Mouse (Mus musculus): Measurements from ENCODE around the gene Ppp1cc.
A peak's percentile ranks its signal among the peaks of the same experiment; 100 is the strongest.
"Not testable (repeated sequence)": the region's sequence is repeated elsewhere in the genome, so short reads cannot be mapped to it uniquely, and the experiment has no call there.

Ppp1cc gene

DNA sequence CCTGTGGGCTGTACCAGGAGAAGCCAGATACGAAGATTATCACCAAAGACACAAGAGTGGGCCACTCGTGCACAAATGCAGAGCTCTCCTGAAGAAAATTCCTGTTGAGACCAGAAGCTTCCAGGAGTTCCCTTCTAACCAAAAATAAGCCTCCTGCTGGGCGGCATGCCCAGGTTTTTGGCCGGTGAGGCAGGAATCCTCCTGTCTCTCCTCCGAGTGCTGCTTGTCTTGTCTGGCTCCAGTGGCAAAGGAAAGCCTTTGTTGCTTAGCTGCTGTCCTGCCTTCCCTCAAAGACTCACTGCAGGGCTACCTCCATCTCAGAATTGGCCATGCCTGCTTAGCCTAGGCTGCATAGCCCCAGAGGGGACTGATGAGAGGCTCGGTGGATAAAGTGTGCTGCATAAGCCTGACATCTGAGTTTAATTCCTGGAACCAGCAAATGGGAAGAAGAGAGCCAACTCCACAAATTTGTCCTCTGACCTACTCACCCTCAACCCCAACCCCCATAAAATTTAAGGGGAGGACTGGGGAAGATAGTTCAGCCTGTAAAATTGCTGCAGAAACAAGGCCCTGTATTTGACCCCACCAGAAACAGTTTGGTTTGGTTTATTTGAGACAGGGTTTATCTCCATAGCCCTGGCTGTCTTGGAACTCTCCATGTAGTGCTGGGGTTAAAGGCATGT, 7.3 kb downstream of the Ppp1cc start:
- DNase-seq (ENCODE audit: low spot score) = no peak

DNA sequence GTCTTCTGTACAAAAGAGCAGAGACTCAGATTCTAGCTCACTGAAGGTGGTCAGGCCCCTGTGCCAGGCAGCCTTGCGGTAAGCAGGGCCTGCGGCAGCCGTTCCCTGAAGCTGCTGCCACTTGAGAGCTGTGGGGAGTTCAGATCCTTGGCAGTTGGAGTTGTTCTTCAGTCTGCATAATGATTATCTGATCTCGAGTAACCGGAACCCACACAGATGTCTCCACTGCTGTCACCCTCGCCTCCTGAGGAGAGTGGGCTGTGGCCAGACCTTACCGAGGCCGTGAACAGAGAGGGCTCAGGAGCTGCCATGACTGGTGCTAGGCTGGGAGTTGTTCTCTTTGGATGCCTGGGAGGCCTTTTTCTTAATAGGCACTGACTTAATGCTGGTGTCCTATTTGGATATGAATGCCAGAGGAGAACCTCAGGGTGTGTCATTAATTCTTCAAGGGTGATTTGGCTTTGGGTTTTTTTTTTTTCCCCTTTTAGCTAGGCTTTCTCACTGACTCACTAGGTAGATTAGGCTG, 8.6 kb downstream of the Ppp1cc start:
- DNase-seq (ENCODE audit: low spot score) = no peak

DNA sequence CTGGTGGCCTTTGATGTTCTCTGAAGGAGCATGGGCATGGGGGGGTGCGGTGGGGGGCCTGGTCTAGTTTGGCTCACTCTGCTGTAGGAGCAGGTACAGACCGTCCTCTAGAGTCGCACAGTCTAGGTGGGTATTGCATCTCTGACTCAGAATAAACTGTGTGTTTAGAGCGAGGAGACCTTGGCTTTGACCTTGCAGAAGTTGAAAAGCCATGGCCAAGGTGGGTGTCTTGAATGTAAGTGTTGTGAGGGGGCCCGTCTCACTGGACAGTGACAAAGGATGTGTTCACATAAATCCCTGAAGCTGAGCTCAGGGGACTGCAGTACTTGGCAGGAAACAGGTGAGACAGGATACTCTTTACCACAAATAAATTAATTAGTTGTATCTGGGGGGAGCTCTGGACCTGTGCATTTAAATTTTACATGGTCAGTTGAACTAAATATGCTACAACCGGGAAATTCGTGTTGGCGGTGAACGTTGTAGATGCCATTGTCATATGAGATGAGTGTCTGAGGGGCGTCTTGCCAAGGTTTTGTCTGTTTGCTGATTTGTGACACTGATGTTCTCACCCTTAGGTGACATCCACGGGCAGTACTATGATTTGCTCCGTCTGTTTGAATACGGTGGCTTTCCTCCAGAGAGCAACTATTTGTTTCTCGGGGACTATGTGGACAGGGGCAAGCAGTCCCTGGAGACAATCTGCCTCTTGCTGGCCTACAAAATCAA, 10.4 kb downstream of the Ppp1cc start:
- DNase-seq (ENCODE audit: low spot score) = no peak

DNA sequence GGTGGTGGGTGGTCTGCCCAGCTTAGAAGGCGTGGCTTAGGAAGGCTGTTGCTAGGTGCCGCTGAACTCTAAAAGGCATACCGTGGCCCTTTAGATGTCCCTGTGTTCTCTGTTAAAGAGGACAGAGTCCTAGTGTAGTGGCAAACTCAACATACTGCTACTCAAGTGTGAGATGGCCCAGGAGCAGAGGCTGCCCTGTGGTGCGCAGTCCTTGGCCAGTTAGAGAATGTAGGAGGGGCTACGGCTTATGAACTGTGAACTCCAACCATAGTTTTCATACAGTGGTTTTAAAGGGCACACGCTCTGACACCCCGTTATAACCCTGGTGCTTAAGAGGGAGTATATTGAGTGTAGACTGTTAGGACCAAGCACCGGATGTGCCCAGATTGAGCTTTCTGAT, 13.0 kb downstream of the Ppp1cc start:
- DNase-seq (ENCODE audit: low spot score) = no peak

DNA sequence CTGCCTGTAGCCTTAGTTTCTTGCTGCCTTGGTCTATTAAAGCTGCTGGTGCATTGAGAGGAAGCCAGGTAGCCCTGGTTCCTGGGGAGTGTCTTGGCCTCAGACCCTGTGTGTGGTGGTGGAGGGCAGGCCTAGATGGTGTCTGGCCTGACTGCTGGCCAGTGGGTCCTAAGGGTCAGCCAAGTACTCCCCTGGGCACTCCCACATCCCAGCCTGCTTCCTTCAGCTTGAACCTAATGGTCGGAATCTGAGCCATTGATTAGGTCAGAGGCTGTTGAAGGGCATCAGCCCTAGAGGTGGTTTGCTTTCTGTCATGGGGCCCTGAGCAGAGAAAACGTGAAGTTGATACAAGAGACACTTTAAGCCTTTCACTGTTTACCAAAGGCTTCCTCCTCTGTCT, 17.3 kb downstream of the Ppp1cc start:
- DNase-seq (ENCODE audit: low spot score) = no peak

DNA sequence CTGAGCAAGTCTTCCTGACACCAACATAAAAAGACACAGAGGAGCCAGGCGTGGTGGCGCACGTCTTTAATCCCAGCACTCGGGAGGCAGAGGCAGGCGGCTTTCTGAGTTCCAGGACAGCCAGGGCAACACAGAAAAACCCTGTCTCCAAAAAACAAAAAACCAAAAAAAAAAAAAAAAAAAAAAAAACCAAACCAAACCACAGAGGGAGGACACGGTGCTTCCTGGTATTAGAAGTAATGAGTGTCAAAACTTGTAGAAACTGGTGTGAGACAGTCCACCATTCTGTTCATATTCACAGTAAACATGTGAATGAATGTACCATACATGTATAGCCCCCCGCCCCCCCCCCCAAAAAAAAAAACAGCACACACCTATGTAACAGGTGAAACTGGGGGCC, 17.9 kb downstream of the Ppp1cc start:
- DNase-seq (ENCODE audit: low spot score) = no peak

DNA sequence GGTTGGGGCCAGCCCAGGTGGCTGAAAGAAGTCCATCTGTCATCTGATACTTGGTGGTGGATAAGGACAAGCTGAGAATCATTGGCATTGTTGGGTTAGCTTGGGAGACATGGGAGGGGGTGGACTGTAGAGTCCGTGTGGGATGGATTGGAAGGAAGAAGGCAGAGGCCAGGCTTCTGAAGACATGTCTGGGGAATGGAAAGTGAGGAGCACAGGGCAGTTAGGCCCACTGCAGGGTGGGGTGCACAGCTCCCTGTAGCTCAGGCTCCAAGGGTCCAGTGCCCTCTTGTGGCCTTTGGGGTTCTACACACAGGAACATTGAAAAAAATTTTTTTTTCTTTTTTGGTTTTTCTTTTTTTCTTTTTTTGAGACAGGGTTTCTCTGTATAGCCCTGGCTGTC, 18.3 kb downstream of the Ppp1cc start:
- peak; percentile 40 for DNase-seq (ENCODE audit: low spot score)

DNA sequence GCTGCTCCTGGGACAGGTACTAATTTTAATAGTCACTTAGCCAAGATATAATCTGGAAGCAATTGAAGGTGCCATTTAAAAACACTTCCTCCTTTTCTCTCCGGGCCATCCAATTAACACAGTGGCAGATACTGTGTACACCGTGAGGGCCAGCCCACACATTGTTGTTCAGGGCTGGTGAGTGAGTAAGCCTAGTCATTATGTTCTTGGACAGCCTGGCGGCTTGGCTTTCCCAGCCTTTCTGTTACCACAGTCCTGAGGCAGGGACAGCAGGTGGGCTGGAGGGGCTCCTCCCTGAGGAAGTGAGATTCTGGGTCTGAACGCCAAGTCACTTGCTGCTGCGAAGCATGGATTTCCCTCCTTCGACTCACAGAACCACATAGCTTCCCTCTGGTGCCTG, 21.6 kb downstream of the Ppp1cc start:
- DNase-seq (ENCODE audit: low spot score) = no peak

DNA sequence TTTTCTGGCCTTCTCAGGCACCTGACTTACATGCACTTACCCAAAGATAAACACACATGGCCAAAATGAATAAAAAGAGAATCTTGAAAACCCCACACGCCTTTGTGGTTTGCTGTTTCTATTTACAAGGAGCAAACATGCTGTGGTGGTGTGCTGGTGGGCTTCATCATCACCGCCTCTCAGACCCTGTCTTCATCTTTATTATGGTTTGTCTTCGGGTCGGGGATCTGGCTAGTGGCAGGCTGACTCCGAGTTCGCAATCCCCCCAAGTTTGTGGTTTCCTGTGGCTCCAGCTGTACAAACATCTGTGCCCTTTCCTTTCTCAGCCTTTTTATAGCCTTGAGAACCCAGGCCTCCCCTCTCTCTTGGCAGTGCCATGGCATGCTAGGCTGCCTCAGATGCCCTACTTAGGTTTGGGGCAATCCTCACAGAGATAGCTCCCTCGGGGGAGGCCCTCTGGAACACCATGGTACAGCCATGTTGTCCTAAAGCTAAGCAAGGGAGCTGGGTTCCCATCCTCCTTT, 26.3 kb downstream of the Ppp1cc start:
- DNase-seq (ENCODE audit: low spot score) = no peak

DNA sequence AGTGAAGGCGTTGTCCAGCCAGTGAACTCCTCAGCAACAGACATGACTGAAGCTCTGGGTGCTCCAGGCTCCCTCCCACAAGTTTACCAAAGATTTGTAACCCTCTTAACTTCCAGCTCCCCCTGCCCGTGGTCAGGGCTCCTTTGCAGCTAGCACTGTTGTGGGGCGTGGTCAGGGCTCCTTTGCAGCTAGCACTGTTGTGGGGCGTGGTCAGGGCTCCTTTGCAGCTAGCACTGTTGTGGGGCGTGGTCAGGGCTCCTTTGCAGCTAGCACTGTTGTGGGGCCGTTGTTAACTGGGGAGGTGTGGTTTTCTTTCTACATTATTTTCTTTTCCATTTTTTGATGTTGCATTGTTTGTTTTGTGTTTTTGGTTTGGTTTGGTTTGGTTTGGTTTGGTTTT, 26.8 kb downstream of the Ppp1cc start:
- DNase-seq (ENCODE audit: low spot score) = not testable (repeated sequence)

DNA sequence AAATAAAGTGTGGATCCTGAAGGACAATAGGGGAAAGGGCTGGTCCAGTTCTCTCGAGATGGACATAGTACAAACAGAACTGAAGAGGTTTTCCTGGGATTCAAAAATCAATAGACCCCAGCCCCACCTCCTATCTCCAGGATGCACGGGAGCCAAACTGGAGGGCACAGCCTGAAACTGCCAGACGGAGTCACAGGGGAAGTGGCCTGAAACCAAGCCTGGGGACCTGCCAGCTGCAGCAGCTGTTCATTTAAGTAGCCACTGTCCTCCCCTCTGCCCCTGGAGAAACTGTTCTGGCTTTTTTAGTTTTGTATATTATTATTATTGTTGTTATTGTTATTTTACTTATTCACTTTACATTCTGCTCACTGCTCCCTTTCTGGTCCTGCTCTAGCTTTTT, 31.0 kb downstream of the Ppp1cc start:
- DNase-seq (ENCODE audit: low spot score) = no peak

DNA sequence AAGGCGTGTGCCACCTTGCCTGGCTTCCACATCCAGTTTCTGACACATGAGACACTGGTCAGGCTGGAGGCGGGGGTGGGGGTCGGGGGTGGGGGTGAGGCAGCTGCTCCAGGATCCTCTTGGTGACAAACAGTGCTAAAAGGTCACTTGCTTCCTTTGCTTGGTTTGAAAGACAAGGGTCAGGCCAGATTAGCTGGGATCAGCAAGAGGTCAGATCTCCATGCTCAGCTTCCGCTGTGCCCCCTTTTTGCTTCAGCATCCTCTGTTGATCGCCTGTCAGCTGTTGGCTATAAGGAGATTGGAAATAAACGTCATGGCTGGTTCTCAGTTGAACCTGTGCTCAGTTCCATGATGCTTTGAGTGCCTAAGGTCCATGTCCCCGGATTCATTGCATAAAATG, 32.4 kb downstream of the Ppp1cc start:
- no peak for DNase-seq (ENCODE audit: low spot score)

DNA sequence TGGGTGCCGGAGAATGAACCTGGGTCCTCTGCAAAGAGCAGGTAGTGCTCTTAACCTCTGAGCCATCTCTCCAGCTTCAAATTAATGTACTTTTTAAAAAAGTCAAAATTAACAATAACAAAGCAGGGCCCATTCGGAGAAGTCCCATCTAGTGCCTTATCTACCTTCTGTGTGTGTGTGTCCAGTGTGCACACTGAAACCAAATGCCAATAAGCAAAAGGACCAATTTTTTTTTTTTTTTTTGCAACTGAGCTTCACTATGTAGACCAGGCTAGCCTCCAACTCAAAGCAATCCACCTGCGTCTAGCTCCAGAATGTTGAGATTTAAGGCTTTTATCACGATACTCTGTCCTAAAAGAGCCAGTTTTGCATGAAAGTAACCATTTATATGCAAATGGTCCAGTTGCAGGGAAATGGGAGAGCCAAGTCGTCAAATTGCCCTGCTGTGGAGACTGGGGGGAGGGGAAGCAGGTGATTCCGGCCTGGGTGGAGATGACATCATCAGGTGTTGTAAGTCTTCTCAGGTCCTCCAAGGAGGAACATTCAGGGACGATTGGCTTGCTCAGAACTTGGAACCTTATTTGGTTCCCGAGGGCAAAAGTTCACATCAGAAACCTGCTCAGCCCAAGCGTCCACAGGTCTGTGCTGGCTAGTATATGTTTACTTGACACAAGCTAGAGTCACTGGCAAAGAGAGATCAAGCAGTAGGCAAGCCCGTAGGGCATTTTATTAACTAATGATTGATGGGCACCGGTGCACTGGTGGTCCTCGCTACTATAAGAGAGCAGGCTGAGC, 33.4 kb downstream of the Ppp1cc start:
- no peak for DNase-seq (ENCODE audit: low spot score)

DNA sequence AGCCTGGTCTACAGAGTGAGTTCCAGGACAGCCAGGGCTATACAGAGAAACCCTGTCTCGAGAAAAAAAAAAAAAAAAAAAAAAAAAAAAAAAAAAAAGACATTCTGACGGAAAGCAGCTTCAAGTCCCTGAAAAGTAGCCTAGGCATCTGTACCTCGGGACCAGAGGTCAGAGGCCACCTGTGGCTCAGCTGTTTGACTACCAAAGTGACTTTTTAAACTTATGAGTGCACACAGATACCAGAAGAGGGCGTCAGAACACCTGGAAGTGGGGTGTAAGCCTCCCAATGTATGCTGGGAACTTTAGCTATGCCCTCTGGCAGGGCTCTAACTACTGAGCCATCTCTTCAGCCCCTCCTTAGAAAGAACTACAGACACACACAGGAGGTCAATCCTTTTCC, 34.3 kb downstream of the Ppp1cc start:
- DNase-seq (ENCODE audit: low spot score) = no peak

DNA sequence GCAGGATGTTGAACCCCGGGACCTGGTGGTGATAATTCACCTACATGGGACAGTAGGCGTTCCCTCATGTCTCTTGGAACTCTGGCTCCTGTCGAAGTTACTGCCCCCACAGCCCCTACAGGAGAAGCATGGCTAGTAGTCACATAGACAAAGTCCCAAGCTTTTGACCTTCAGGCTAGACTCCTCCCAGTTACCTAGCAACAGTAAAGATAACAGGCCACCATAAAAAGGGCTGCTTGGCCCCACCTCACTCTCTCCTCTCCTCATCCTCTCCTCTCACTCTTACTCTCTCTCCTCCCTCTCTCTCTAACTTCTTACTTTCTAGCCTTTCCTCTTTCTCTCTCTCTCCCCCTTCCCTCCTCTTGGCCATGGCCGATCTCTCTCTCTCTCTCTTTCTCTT, 42.8 kb downstream of the Ppp1cc start:
- DNase-seq (ENCODE audit: low spot score) = no peak

DNA sequence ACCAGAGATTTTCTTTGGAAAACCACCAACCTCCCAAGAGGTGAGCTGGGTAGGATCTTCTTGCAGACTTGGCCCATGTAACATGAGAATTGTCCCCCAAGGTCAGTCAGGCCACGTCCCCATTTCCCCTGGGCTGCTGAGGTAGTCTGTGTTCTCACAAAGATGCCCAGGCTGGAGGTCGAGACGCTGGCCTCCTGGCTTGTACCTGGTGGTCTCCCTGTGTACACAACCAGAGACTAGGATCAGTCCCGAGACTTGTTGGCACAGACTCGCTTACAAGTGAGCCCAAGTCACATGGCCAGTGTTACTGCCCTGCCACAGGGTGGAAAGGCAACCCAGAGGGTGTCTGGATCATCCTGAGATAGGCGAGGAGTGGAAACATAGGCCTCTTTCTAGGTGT, 43.8 kb downstream of the Ppp1cc start:
- no peak for DNase-seq (ENCODE audit: low spot score)

DNA sequence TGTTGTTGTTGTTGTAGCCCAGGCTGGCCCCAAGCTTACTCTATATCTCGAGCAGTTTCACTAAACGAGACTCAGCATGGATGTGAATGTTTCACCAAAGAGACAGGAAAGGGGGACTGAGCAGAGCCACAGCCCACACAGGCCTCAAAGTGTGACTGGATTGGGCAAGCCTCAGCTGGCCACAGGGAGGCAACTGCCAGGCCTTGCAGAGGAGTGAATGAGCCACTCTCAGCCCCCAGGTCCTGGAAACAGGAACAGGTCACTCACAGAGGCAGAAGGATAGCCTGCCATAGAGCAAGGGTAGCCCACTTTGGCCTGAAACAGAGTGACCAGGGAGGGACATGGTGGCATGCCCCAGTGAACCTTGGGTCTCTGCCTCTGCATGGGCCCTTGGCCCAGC, 46.1 kb downstream of the Ppp1cc start:
- no peak for DNase-seq (ENCODE audit: low spot score)

DNA sequence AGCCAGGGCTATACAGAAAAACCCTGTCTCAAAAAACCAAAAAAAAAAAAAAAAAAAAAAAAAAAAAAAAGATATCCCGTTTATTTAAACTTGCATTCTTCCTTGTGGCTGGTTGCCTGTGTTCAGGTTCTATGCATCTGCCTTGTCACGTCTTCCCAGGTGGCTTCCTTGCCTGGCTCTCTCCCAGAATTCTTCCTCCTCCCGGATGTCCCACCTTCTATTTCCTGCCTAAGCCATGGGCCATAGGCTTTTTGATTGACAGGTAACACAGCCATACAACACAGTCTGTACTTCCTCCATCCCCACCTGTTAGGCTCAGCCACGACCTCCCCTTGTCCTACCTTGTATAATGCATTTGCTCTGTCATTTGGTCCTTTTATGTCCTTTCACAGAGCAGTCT, 48.4 kb downstream of the Ppp1cc start, which contains the start of gene Hvcn1:
Gene Hvcn1 (plus strand): TSS at position 330 of the 400 bp plus-strand sequence.
- no peak for DNase-seq (ENCODE audit: low spot score)

DNA sequence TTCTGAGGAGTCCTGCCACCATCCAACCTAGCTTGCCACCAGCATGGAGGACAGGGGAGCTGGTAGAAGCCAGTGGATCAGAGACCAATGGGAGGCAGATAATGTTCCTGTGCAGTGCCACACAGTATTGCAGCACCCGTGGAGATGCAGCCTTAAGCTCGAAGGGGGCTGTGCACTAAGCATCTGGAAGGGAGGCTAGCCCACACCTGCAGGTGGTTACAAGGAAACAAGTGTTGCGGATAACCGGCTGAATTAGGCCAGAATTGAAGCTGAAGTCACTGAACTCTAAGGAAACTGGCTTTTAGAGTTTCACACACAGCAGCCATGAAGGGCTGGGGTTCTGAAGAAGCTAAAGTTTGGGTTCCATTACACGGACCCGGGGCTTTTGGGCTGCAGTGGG, 50.8 kb downstream of the Ppp1cc start:
- no peak for DNase-seq (ENCODE audit: low spot score)

DNA sequence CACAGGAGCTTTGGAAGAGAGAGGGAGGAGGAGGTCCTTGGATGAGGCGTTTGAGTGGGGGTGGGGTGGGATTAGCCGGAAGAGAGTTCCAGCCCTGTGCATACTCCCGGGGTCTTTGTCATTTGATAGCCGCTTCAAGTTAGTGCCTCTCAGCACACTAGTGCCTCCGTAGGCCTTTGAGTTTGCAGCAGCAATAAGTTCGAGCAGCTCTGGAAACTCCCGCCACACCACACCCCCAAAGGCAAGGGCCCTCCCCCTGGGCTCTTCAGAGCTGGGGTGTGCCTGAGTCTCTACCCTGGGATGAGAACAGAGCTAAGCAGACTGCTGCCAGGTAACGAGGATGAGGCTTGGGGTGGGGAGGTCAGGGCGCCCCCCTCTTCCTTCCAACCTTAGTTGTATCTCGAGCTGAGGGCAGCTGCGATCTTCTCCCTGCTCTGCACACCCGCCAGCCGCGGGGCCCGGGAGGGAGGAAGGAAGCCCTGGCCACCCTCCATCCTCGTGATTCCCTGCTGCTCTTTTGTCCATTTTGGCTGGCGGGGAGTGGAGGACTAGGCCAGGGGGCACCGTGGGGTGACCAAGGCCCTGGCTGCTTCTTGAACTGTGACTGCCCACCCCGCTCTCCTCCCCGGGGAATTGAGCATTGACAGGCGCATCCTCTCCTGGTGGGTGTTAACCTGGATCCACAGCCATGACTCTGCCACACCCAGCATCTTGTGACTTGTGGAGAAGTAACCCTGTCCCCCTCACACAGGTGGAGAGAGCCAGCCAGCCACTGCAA, 51.7 kb downstream of the Ppp1cc start:
- DNase-seq (ENCODE audit: low spot score) = peak; percentile 64

DNA sequence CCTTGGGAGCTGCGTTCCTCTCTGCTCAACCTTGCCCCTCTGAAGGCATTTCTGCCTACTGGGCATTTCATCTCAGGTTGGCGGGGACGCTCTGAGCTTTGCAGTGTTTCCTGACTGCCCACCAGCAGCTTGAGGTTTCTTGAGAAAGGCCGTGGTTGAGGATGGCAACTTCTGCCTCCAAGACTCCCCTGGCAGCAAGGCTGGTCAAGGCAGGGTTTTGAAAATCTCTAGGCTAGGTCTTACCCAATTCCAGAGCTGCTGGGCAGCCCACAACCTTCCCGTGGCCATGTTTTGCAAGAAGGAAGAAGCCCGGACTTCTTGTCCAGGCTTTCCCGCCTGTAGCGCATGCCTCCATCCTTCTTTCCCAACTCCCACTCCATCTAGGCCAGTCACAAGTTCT, 52.8 kb downstream of the Ppp1cc start:
- DNase-seq (ENCODE audit: low spot score) = no peak

DNA sequence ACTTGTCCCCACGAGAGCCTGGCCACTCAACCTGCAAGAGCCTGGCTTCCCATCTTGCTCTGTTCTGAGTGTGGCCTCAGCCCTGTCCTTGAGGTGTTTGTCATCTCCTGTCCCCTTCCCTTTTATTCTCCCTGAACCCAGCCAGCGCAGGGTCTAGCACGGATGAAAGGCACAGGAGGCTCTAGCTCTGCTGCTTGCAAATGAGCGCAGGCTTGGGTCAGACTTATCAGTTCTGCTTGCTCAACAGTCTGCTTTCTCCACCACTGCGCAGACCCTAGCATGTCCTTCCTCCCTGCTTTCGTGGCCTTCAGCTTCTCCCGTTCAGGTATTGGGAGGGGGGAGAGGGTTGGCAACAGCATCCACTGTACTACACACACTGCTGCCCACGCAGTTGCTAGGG, 54.0 kb downstream of the Ppp1cc start:
- DNase-seq (ENCODE audit: low spot score) = no peak
